Mouse (Mus musculus) embryonic facial prominence, embryonic 14.5 days (tissue): ENCODE results near the gene Ctsw. TPM values are rescaled to one million over a fixed set of nuclear protein-coding genes. Genes with fewer than 3 reads are reported as not detected.

Experiments used
- ATAC-seq: fragments of 200-750 bp; cut with Nextera tagmentation; 2 replicates; pipeline ENCODE4 v1.8.0; 2017; ENCODE audit warnings: low read depth, moderate number of reproducible peaks, moderate TSS enrichment
- DNase-seq: peaks from one replicate; pipeline ENCODE4 v3.0.0-alpha.2; 2015; ENCODE audit warnings: low spot score
- H3K27ac ChIP-seq: fragments of 300-500 bp; sonication (generic); replicated peaks from 2 replicates; pipeline ENCODE4 v1.5.1; 2014; ENCODE audit warnings: low read depth, mild to moderate bottlenecking, low read length, moderate library complexity
- H3K27me3 ChIP-seq: fragments of 300-500 bp; sonication (generic); replicated peaks from 2 replicates; pipeline ENCODE4 v1.6.1; 2014; ENCODE audit warnings: low read length; ENCODE audit not compliant: control insufficient read depth, insufficient read depth
- H3K36me3 ChIP-seq: fragments of 300-500 bp; sonication (generic); 2 replicates; pipeline ENCODE4 v1.6.1; 2014; ENCODE audit warnings: low read length, mixed read lengths; ENCODE audit not compliant: control insufficient read depth, insufficient read depth
- H3K4me1 ChIP-seq: fragments of 300-500 bp; sonication (generic); 2 replicates; pipeline ENCODE4 v1.6.1; 2014; ENCODE audit warnings: antibody characterized with exemption, low read length; ENCODE audit not compliant: control insufficient read depth, insufficient read depth
- H3K4me2 ChIP-seq: fragments of 300-500 bp; sonication (generic); 2 replicates; pipeline ENCODE4 v1.6.1; 2014; ENCODE audit warnings: low read depth, mild to moderate bottlenecking, low read length, moderate library complexity, mixed read lengths
- H3K4me3 ChIP-seq: fragments of 300-500 bp; sonication (generic); 2 replicates; pipeline ENCODE4 v1.5.1; 2014; ENCODE audit warnings: low read depth, mild to moderate bottlenecking, low read length
- H3K9ac ChIP-seq: fragments of 300-500 bp; sonication (generic); 2 replicates; pipeline ENCODE4 v1.6.1; 2014; ENCODE audit warnings: low read depth, mild to moderate bottlenecking, low read length, moderate library complexity, mixed read lengths
- H3K9me3 ChIP-seq: fragments of 300-500 bp; sonication (generic); 2 replicates; pipeline ENCODE4 v1.6.1; 2016; ENCODE audit warnings: low read length; ENCODE audit not compliant: control insufficient read depth
- WGBS: fragments of 180-500 bp; shearing (Covaris S2); extraction: QIAGEN DNeasy Blood & Tissue Kit; methylation state at CpG from one replicate; pipeline ENCODE4 v1.1.7; 2014; 5-methylcytosine and 5-hydroxymethylcytosine counted together
- polyA plus RNA-seq: library from polyadenylated mRNA; unstranded; fragments of >200 nt; fragmentation: Nextera tagmentation; extraction: Ambion mirVana; gene quantifications from 2 replicates; pipeline ENCODE4 v1.2.1, GENCODE M21; 2014

Ctsw gene
- polyA plus RNA-seq, 1 experiment from 2014 or later, result 0.85 TPM

DNA sequence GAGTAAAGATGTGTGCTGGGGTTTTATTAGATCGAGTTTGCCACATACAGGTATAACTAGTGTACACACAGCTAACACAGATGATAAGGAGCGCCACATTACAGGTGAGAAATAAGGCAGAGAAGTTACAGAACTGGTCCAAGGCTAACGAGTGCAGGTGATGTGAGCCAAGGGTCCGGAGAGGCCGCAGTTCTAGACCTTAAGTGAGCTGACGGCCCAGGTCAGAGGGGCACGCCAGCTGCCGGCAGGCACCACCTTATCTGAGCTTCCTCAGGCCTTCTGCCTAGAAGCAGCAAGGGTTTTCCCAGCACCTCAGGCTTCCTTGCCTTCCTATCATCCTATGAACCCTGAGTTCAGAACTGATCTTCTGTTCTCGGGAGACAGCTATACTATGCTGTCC is 48.7 kb downstream of the Ctsw start:
- Histone ChIP-seq H3K27me3 (no peaks in the 10 kb centered on the region), H3K36me3 (peaks cover 29% of the 10 kb centered on the region), H3K9me3 (no peaks in the 10 kb centered on the region), H3K4me3 (no peak overlapping the region), H3K4me2 (no peak overlapping the region), H3K27ac (no peak overlapping the region), H3K4me1 (peaks cover 5% of the 10 kb centered on the region; the same call in 1 of the 2 replicates), H3K9ac (no peak overlapping the region)
- no peak for ATAC-seq
- WGBS, result 91% methylated on average over 9 of the region's 9 CpGs
- DNase-seq, result no peak

GRCm38 (mm10) chr19:5418750-5419466 is 49.4 kb downstream of the Ctsw start:
- no peak overlapping the region for H3K4me3 ChIP-seq
- no peaks in the 10 kb centered on the region for H3K9me3 ChIP-seq
- no peaks in the 10 kb centered on the region for H3K27me3 ChIP-seq
- ATAC-seq (no peak), DNase-seq (no peak)
- H3K4me1 ChIP-seq, result peaks cover 5% of the 10 kb centered on the region; the same call in 1 of the 2 replicates
- no peak overlapping the region for H3K4me2 ChIP-seq
- H3K36me3 ChIP-seq, result peaks cover 29% of the 10 kb centered on the region
- WGBS, result 88% methylated on average over 8 of the region's 8 CpGs
- no peak overlapping the region for H3K9ac ChIP-seq
- no peak overlapping the region for H3K27ac ChIP-seq

Other genes starting within 250 kb of the Ctsw start
- gene Pacs1, start 195.4 kb downstream of the Ctsw start, polyA plus RNA-seq, result 28.1 and 30.9 TPM in 2 replicates
- gene Sf3b2, start 173.1 kb downstream of the Ctsw start, polyA plus RNA-seq, result 247 and 281 TPM in 2 replicates
- gene Gal3st3, start 170.2 kb downstream of the Ctsw start, polyA plus RNA-seq, result 4.0 and 4.3 TPM in 2 replicates
- gene Catsper1, start 132.8 kb downstream of the Ctsw start, polyA plus RNA-seq, result not detected in 2 replicates
- 7.5 and 9.2 TPM in 2 replicates for gene Cst6, start 118.9 kb downstream of the Ctsw start, polyA plus RNA-seq
- 35.0 and 35.7 TPM in 2 replicates for gene Eif1ad, start 101.8 kb downstream of the Ctsw start, polyA plus RNA-seq
- 375 and 387 TPM in 2 replicates for gene Banf1, start 101.3 kb downstream of the Ctsw start, polyA plus RNA-seq
- gene Sart1, start 79.8 kb downstream of the Ctsw start, polyA plus RNA-seq, result 50.3 and 65.9 TPM in 2 replicates
- 0.53 TPM in 1 of 2 replicates, not detected in the other for gene Tsga10ip, start 66.0 kb downstream of the Ctsw start, polyA plus RNA-seq
- gene Drap1, start 43.5 kb downstream of the Ctsw start, polyA plus RNA-seq, result 191 and 195 TPM in 2 replicates
- 51.1 and 56.1 TPM in 2 replicates for gene AI837181, start 43.4 kb downstream of the Ctsw start, polyA plus RNA-seq
- not detected in 2 replicates for gene Fosl1, start 21.0 kb downstream of the Ctsw start, polyA plus RNA-seq
- gene Ccdc85b, start 10.6 kb downstream of the Ctsw start, polyA plus RNA-seq, result 5.7 and 6.1 TPM in 2 replicates
- gene Fibp, start 7.9 kb downstream of the Ctsw start, polyA plus RNA-seq, result 75.0 and 99.0 TPM in 2 replicates
- 175 and 190 TPM in 2 replicates for gene Efemp2, start 5.4 kb upstream of the Ctsw start, polyA plus RNA-seq
- gene Mus81, start 19.9 kb upstream of the Ctsw start, polyA plus RNA-seq, result 38.0 and 39.6 TPM in 2 replicates
- gene Cfl1, start 21.9 kb upstream of the Ctsw start, polyA plus RNA-seq, result 2,353 and 2,499 TPM in 2 replicates
- gene 1700020D05Rik, start 35.3 kb upstream of the Ctsw start, polyA plus RNA-seq, result not detected in 2 replicates
- gene Snx32, start 42.0 kb upstream of the Ctsw start, polyA plus RNA-seq, result 10.7 and 13.2 TPM in 2 replicates
- gene Ovol1, start 92.1 kb upstream of the Ctsw start, polyA plus RNA-seq, result 6.1 and 6.4 TPM in 2 replicates
- 3.3 and 3.8 TPM in 2 replicates for gene Ap5b1, start 99.5 kb upstream of the Ctsw start, polyA plus RNA-seq
- gene Rnaseh2c, start 133.4 kb upstream of the Ctsw start, polyA plus RNA-seq, result 94.8 and 110 TPM in 2 replicates
- 24.7 and 32.5 TPM in 2 replicates for gene Kat5, start 141.7 kb upstream of the Ctsw start, polyA plus RNA-seq
- gene Rela, start 169.0 kb upstream of the Ctsw start, polyA plus RNA-seq, result 49.2 and 52.9 TPM in 2 replicates
- gene Sipa1, start 195.2 kb upstream of the Ctsw start, polyA plus RNA-seq, result 24.4 and 26.6 TPM in 2 replicates
- 18.9 and 23.3 TPM in 2 replicates for gene Map3k11, start 220.2 kb upstream of the Ctsw start, polyA plus RNA-seq
- 24.1 and 32.1 TPM in 2 replicates for gene Pcnx3, start 220.4 kb upstream of the Ctsw start, polyA plus RNA-seq
- 0.34 and 1.7 TPM in 2 replicates for gene Kcnk7, start 235.9 kb upstream of the Ctsw start, polyA plus RNA-seq